Mouse (Mus musculus) C2C12 (cell line): Measurements from ENCODE around the gene Zdhhc20.

Source experiments
- CTCF ChIP-seq: IDR thresholded peaks from one replicate; pipeline ENCODE4 v1.5.1; 2011; ENCODE audit not compliant: control insufficient read depth, insufficient read depth, insufficient read length
- MAX ChIP-seq: IDR thresholded peaks from one replicate; pipeline ENCODE4 v1.6.1; 2011; ENCODE audit warnings: mild to moderate bottlenecking, control low read depth
- USF1 ChIP-seq: IDR thresholded peaks from one replicate; pipeline ENCODE4 v1.6.1; 2011; ENCODE audit warnings: low read depth, mild to moderate bottlenecking, control low read depth, moderate library complexity

- no peak for TF ChIP-seq MAX
- no peak for TF ChIP-seq USF1
- TF ChIP-seq CTCF: no peak
Measured at GRCm38 (mm10) chr14:57835157-57835556, 54.9 kb downstream of the Zdhhc20 start.
